Mouse (Mus musculus) stomach, embryonic 16.5 days (tissue): ENCODE measurements at regions not wholly inside any gene's neighbourhood (a gene's known extent, or its start where the extent isn't known, plus 50 kb on each side); places are given as distances from the start of the nearest gene placed in this dataset.

Experiments used
- ATAC-seq: fragments of 200-750 bp; cut with Nextera tagmentation; 2 replicates; pipeline ENCODE4 v1.8.0; 2017; ENCODE audit warnings: moderate number of reproducible peaks, moderate TSS enrichment; ENCODE audit not compliant: insufficient read depth, low FRiP score
- H3K27ac ChIP-seq: fragments of 300-500 bp; sonication (generic); 2 replicates; pipeline ENCODE4 v1.5.1; 2014; ENCODE audit warnings: low read length
- H3K27me3 ChIP-seq: fragments of 300-500 bp; sonication (generic); 2 replicates; pipeline ENCODE4 v1.6.1; 2014; ENCODE audit warnings: low read length, control low read depth, mixed read lengths; ENCODE audit not compliant: control insufficient read depth, insufficient read depth
- H3K36me3 ChIP-seq: fragments of 300-500 bp; sonication (generic); 2 replicates; pipeline ENCODE4 v1.6.1; 2014; ENCODE audit warnings: low read length; ENCODE audit not compliant: control insufficient read depth, insufficient read depth
- H3K4me1 ChIP-seq: fragments of 300-500 bp; sonication (generic); 2 replicates; pipeline ENCODE4 v1.6.1; 2014; ENCODE audit warnings: low read length, control low read depth, mixed read lengths; ENCODE audit not compliant: control insufficient read depth, insufficient read depth
- H3K4me2 ChIP-seq: fragments of 300-500 bp; sonication (generic); 2 replicates; pipeline ENCODE4 v1.6.1; 2014; ENCODE audit warnings: low read depth, low read length, mixed read lengths
- H3K4me3 ChIP-seq: fragments of 300-500 bp; sonication (generic); replicated peaks from 2 replicates; pipeline ENCODE4 v1.5.1; 2014; ENCODE audit warnings: mild to moderate bottlenecking, low read length
- H3K9ac ChIP-seq: fragments of 300-500 bp; sonication (generic); 2 replicates; pipeline ENCODE4 v1.6.1; 2014; ENCODE audit warnings: low read length
- H3K9me3 ChIP-seq: fragments of 300-500 bp; sonication (generic); replicated peaks from 2 replicates; pipeline ENCODE4 v1.6.1; 2016; ENCODE audit warnings: low read length, control low read depth; ENCODE audit not compliant: control insufficient read depth
- WGBS: fragments of 180-500 bp; shearing (Covaris S2); extraction: QIAGEN DNeasy Blood & Tissue Kit; methylation state at CpG from one replicate; pipeline ENCODE4 v1.1.7; 2014; 5-methylcytosine and 5-hydroxymethylcytosine counted together

DNA sequence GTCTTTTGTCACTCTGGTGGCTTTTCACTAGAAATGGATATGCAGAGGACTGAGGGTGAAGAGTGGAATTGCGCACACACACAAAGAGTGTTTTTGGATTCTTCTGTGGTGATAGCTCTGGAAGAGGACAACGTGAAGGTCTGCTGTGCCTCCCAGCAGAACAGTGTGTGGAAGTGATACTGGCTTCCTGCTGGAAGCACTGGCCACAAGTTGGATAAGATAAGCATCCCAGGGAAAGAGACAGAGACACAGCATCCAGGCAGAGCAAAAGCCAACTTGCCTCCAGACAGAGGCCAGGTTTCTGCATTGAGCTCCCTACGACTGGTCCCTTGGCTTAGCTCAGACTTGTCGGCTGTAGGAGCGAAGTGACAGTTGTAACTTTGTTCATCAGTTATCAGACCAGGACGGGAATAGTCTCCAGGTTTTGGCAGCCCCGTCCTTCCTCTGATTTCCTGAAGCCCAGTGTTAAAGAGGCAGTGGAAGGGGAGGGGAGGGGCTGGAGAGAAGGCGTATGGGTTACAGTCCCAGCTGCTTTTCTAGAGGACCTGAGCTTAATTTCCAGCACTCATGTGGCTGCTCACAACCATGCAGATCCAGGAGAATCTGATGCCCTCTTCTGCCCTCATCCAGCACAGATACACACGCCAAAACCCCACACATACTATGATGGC, 89.2 kb downstream of the Tmem170b start:
- H3K9ac ChIP-seq: no peak overlapping the region
- peaks cover under 1% of the 10 kb centered on the region; the same call in 1 of the 2 replicates for H3K4me1 ChIP-seq
- no peak overlapping the region for H3K4me3 ChIP-seq
- no peaks in the 10 kb centered on the region for H3K27me3 ChIP-seq
- H3K36me3 ChIP-seq: no peaks in the 10 kb centered on the region
- H3K27ac ChIP-seq: no peak overlapping the region
- no peaks in the 10 kb centered on the region for H3K9me3 ChIP-seq
- ATAC-seq: no peak
- no peak overlapping the region for H3K4me2 ChIP-seq
- 71% methylated on average over 9 of the region's 9 CpGs for WGBS

DNA sequence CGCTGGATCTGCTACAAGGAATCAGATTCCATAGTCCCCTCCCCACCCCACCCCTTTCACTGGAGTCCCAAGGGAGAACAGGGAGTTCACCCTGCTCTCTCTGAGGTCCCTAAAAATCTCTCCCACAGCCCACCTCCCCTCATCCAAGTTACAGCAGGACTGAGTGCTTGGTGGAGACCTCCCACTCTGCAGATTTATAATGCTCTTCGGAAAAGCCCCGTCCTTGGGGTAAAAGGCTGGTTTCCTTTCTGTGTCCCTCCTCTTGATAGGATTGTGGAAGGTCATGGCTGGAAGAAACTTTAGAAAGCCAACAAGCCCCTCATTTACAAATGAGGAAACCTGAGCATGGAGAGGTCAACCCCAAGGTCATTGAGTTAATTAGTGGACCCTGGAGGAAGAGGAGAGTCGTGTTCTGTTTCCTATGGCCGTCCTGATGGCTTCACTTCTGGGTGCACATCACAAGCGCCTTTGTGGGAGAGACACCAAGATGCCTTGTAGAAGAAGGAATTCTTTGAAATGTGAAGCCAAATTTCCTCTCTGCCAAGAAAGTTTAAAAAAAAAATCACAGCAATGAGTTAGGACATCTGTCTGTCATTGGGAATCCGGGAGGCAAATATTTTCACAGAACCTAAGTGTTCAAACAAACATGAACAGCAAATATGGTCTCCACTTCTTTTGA, 91.2 kb downstream of the Tmem170b start:
- Histone ChIP-seq H3K9ac (no peak overlapping the region), H3K27ac (no peak overlapping the region), H3K4me1 (0 out of 2 replicates have a peak, but pooled peaks cover 2% of the 10 kb centered on the region), H3K36me3 (no peaks in the 10 kb centered on the region), H3K4me3 (no peak overlapping the region), H3K9me3 (no peaks in the 10 kb centered on the region), H3K4me2 (no peak overlapping the region), H3K27me3 (no peaks in the 10 kb centered on the region)
- WGBS: 56% methylated on average over 7 of the region's 7 CpGs
- ATAC-seq: no peak

DNA sequence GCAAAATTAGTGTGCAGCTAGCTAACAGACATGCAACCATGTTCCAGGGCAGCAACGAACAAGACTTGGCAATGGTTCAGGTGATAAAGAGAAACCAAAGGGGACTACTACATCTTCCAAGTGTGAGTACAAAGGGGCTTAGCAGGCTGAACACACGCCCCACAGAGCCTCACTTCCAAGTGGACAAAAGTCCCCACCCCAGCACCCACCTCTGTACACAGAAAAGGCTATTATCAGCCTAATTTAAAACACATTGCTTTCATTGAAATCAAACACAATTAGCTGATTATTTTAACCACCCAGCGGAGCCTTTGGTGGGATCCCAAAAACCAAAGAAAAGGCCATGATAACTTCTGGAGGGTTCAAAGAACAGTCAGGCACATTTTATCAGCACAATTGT, 95.6 kb downstream of the Tmem170b start:
- Histone ChIP-seq H3K9ac (no peak overlapping the region), H3K36me3 (no peaks in the 10 kb centered on the region), H3K4me2 (no peak overlapping the region), H3K9me3 (no peaks in the 10 kb centered on the region), H3K27me3 (no peaks in the 10 kb centered on the region), H3K4me3 (no peak overlapping the region), H3K4me1 (0 out of 2 replicates have a peak, but pooled peaks cover 2% of the 10 kb centered on the region), H3K27ac (no peak overlapping the region)
- 56% methylated on average over 3 of the region's 3 CpGs for WGBS
- no peak for ATAC-seq

DNA sequence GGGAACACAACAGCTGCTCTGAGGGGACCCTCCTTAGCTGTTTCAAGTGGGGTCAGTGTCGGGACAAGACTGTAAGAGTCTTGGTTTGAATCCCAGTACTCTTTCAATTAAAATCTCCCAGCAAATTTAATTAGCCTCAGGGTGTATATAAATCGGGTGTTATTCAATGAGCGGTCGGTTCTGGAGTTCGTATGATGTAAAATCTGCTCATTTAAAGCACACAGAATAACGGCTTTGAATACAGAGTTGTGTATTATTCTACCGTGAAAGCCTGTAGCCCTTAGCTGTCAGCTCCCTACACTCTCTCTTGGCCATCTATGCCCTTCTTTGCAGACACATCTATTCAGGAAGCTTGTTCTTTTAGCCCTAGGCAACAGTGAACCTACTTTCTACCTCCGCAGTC, 96.1 kb downstream of the Tmem170b start:
- Histone ChIP-seq H3K27ac (no peak overlapping the region), H3K27me3 (no peaks in the 10 kb centered on the region), H3K4me3 (no peak overlapping the region), H3K9ac (no peak overlapping the region), H3K36me3 (no peaks in the 10 kb centered on the region), H3K9me3 (no peaks in the 10 kb centered on the region), H3K4me1 (0 out of 2 replicates have a peak, but pooled peaks cover 2% of the 10 kb centered on the region), H3K4me2 (no peak overlapping the region)
- WGBS: 81% methylated on average over 8 of the region's 8 CpGs
- no peak for ATAC-seq

DNA sequence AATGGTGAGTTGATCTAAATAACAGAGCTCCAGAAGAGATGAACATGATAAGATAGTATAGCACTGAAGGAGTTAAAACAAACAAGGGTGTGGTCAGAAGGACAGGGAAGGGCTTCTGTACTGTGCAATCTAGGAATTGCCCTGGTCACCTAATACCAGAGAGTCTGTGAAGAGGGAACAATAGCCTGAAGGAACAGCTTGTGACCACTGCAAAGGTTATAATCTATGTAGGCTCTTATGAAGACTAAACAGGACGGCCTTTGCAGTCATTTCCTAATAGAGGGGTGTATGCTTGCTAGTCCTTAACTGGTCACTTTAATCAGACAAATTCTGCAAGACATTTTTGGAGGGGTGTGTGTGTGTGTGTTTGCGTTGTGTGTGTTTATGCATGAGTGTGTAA, 97.5 kb downstream of the Tmem170b start:
- H3K4me2 ChIP-seq: no peak overlapping the region
- no peaks in the 10 kb centered on the region for H3K9me3 ChIP-seq
- no peak overlapping the region for H3K9ac ChIP-seq
- no peaks in the 10 kb centered on the region for H3K27me3 ChIP-seq
- H3K4me1 ChIP-seq: 0 out of 2 replicates have a peak, but pooled peaks cover 2% of the 10 kb centered on the region
- no peak overlapping the region for H3K27ac ChIP-seq
- ATAC-seq: no peak
- 74% methylated on average over 2 of the region's 2 CpGs for WGBS
- no peaks in the 10 kb centered on the region for H3K36me3 ChIP-seq
- H3K4me3 ChIP-seq: no peak overlapping the region

DNA sequence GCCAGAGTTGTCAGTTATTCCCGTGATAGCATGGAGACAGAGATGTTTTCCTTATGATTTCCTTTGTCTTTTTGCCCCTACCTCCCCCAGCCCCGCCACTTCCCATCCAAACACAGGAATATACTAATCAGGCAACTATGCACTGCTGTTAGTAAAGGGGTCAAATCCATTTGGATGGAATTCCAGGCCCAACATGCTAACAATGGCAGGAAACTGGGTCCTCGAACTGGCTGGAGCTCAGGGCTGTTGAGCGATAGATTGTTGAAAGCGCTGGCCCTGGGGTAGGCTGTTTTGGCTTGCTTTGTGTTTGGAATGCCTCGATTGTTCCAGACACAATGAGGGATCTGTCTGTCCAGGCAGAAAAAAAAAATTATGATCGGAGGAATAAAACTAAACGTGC, 97.9 kb downstream of the Tmem170b start:
- ATAC-seq: peak; percentile 56
- Histone ChIP-seq H3K4me3 (no peak overlapping the region), H3K36me3 (no peaks in the 10 kb centered on the region), H3K27ac (no peak overlapping the region), H3K4me2 (no peak overlapping the region), H3K9ac (no peak overlapping the region), H3K4me1 (0 out of 2 replicates have a peak, but pooled peaks cover 2% of the 10 kb centered on the region), H3K9me3 (no peaks in the 10 kb centered on the region), H3K27me3 (no peaks in the 10 kb centered on the region)
- 62% methylated on average over 8 of the region's 8 CpGs for WGBS

DNA sequence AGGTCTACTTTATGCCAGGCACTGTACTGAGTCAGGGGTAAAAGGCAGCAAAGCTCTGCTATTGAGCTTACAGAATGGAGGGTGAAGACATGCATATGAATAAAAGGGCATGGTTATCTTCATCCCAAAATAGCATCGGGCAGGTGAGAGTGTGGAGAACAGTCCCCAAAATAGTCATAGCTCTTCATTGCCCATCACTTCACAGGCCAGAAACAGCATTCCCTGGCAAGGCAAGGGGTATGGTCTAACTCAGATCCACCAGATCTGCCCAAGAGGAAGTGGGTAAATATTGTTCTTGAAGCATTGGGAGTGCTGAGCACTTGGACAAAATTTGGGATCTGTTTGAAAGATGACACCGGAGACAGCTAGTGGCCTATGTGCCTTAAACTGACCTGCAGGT, 99.1 kb downstream of the Tmem170b start:
- no peak for ATAC-seq
- H3K9me3 ChIP-seq: no peaks in the 10 kb centered on the region
- no peak overlapping the region for H3K27ac ChIP-seq
- no peak overlapping the region for H3K4me3 ChIP-seq
- no peak overlapping the region for H3K4me2 ChIP-seq
- no peak overlapping the region for H3K9ac ChIP-seq
- no peaks in the 10 kb centered on the region for H3K36me3 ChIP-seq
- 0 out of 2 replicates have a peak, but pooled peaks cover 2% of the 10 kb centered on the region for H3K4me1 ChIP-seq
- WGBS: 91% methylated on average over 2 of the region's 2 CpGs
- no peaks in the 10 kb centered on the region for H3K27me3 ChIP-seq

DNA sequence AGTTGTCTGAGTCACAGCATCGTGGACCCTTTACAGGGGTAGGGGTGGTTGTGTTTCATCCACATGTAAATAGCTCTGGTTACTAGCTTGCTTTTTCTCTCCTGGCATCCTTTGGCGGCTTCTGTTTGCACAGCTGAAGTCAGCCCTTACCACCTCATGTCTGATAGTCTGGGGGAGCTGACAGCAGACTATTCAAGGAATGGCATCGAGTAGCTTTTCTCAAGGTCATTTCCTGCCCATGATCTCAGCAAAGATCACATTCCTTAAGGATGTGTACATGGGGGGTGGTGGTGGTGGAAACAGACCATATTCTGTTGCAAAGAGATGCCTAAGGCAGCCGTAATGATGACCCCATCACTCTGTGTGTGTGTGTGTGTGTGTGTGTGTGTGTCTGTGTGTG, 99.9 kb downstream of the Tmem170b start:
- Histone ChIP-seq H3K27ac (no peak overlapping the region), H3K4me2 (no peak overlapping the region)
- 40% methylated on average over 4 of the region's 4 CpGs for WGBS

DNA sequence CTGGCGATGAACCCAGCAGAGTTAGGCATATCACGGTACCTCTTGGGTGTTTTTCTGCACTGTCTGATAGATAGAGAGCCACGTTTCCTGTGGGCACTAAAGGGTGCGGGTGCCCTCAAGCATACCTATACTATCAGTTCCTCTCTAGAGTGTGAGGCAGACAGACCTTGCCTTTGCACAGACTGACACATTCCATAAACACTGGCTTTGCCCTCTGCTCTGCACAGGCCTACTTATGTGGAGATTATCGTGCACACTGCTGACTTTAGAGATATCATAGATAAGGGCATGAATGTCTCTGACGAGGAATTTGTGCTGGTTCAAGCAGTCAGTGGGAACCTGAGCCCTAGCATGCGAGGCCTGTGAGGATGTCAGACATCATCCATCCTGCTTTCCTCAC, 102.1 kb downstream of the Tmem170b start:
- Histone ChIP-seq H3K9me3 (no peaks in the 10 kb centered on the region), H3K27ac (no peak overlapping the region), H3K4me1 (no peaks in the 10 kb centered on the region), H3K36me3 (no peaks in the 10 kb centered on the region), H3K4me2 (no peak overlapping the region), H3K4me3 (no peak overlapping the region), H3K27me3 (no peaks in the 10 kb centered on the region), H3K9ac (no peak overlapping the region)
- WGBS: 57% methylated on average over 7 of the region's 7 CpGs
- 0 out of 2 replicates have a peak, but pooled peaks have one; percentile 37 for ATAC-seq

More for the DNA sequence above, 99.9 kb downstream of the Tmem170b start:
- H3K4me1 ChIP-seq: 0 out of 2 replicates have a peak, but pooled peaks cover 2% of the 10 kb centered on the region
- H3K27me3 ChIP-seq: no peaks in the 10 kb centered on the region
- H3K9ac ChIP-seq: no peak overlapping the region
- ATAC-seq: no peak
- H3K9me3 ChIP-seq: no peaks in the 10 kb centered on the region
- no peak overlapping the region for H3K4me3 ChIP-seq
- no peaks in the 10 kb centered on the region for H3K36me3 ChIP-seq
